Mouse (Mus musculus) midbrain, embryonic 13.5 days (tissue): ENCODE measurements around the gene Tox4. TPM values are rescaled to one million over a fixed set of nuclear protein-coding genes. Genes with fewer than 3 reads are reported as not detected.

Experiments used
- ATAC-seq: fragments of 200-750 bp; cut with Nextera tagmentation; 2 replicates; pipeline ENCODE4 v1.8.0; 2017; ENCODE audit warnings: mild to moderate bottlenecking, moderate TSS enrichment, moderate library complexity
- H3K27ac ChIP-seq: fragments of 300-500 bp; sonication (generic); 2 replicates; pipeline ENCODE4 v1.5.1; 2015; ENCODE audit warnings: inconsistent platforms, mild to moderate bottlenecking, moderate library complexity
- H3K27me3 ChIP-seq: fragments of 300-500 bp; sonication (generic); 2 replicates; pipeline ENCODE4 v1.6.1; 2015; ENCODE audit warnings: mild to moderate bottlenecking, inconsistent platforms
- H3K36me3 ChIP-seq: fragments of 300-500 bp; sonication (generic); 2 replicates; pipeline ENCODE4 v1.6.1; 2015; ENCODE audit warnings: mild to moderate bottlenecking, inconsistent platforms
- H3K4me1 ChIP-seq: fragments of 300-500 bp; sonication (generic); replicated peaks from 2 replicates; pipeline ENCODE4 v1.6.1; 2015; ENCODE audit warnings: inconsistent platforms
- H3K4me2 ChIP-seq: fragments of 300-500 bp; sonication (generic); replicated peaks from 2 replicates; pipeline ENCODE4 v1.6.1; 2015; ENCODE audit warnings: moderate library complexity, mild to moderate bottlenecking, inconsistent platforms
- H3K4me3 ChIP-seq: fragments of 300-500 bp; sonication (generic); replicated peaks from 2 replicates; pipeline ENCODE4 v1.5.1; 2015; ENCODE audit warnings: mild to moderate bottlenecking, inconsistent platforms
- H3K9ac ChIP-seq: fragments of 300-500 bp; sonication (generic); replicated peaks from 2 replicates; pipeline ENCODE4 v1.6.1; 2015; ENCODE audit warnings: mild to moderate bottlenecking, inconsistent platforms
- H3K9me3 ChIP-seq: fragments of 300-500 bp; sonication (generic); 2 replicates; pipeline ENCODE4 v1.6.1; 2016; ENCODE audit warnings: mild to moderate bottlenecking, inconsistent platforms
- WGBS: fragments of 180-500 bp; shearing (Covaris S2); methylation state at CpG from one replicate; pipeline ENCODE4 v1.1.7; 2015; 5-methylcytosine and 5-hydroxymethylcytosine counted together
- polyA plus RNA-seq: library from polyadenylated mRNA; unstranded; fragments of >200 nt; fragmentation: Nextera tagmentation; extraction: Ambion mirVana; gene quantifications from 2 replicates; pipeline ENCODE4 v1.2.1, GENCODE M21; 2015

Tox4 gene
- polyA plus RNA-seq = 55.5 and 60.8 TPM in 2 replicates

- Histone ChIP-seq H3K9ac (peak within 1 kb of the TSS; percentile 90), H3K36me3 (peaks cover 19% of the 10 kb centered on the region), H3K4me2 (peak within 1 kb of the TSS; percentile 75), H3K9me3 (no peaks in the 10 kb centered on the region), H3K27me3 (no peaks in the 10 kb centered on the region), H3K4me1 (peaks cover 17% of the 10 kb centered on the region), H3K4me3 (peak within 1 kb of the TSS; percentile 90), H3K27ac (peak within 1 kb of the TSS; percentile 88)
- WGBS = 1% methylated on average over 64 of the region's 66 CpGs
- peak; percentile 99 for ATAC-seq
Measured at GRCm38 (mm10) chr14:52278932-52279746, at the start of gene Tox4, which contains the start of gene Rab2b. TSS of gene Tox4 (plus strand) at chr14:52279146. TSS of gene Rab2b (minus strand) at chr14:52279545.

- Histone ChIP-seq H3K36me3 (peaks cover 94% of the 10 kb centered on the region), H3K4me3 (no peak overlapping the region), H3K9me3 (no peaks in the 10 kb centered on the region), H3K27me3 (no peaks in the 10 kb centered on the region), H3K4me2 (no peak overlapping the region), H3K4me1 (no peaks in the 10 kb centered on the region), H3K9ac (no peak overlapping the region), H3K27ac (no peak overlapping the region)
- 87% methylated on average over 6 of the region's 6 CpGs for WGBS
- no peak for ATAC-seq
Measured at GRCm38 (mm10) chr14:52232249-52232648, 46.7 kb upstream of the Tox4 start.

GRCm38 (mm10) chr14:52235165-52235564 is 43.8 kb upstream of the Tox4 start:
- H3K27me3 ChIP-seq = no peaks in the 10 kb centered on the region
- H3K9ac ChIP-seq = no peak overlapping the region
- H3K9me3 ChIP-seq = no peaks in the 10 kb centered on the region
- H3K4me1 ChIP-seq = no peaks in the 10 kb centered on the region
- no peak overlapping the region for H3K27ac ChIP-seq
- H3K36me3 ChIP-seq = peaks cover 69% of the 10 kb centered on the region
- no peak for ATAC-seq
- H3K4me3 ChIP-seq = no peak overlapping the region
- H3K4me2 ChIP-seq = no peak overlapping the region
- WGBS = 97% methylated on average over 7 of the region's 7 CpGs

GRCm38 (mm10) chr14:52236216-52236615 is 42.7 kb upstream of the Tox4 start:
- Histone ChIP-seq H3K9ac (no peak overlapping the region), H3K27me3 (no peaks in the 10 kb centered on the region), H3K27ac (no peak overlapping the region), H3K36me3 (peaks cover 59% of the 10 kb centered on the region), H3K4me1 (no peaks in the 10 kb centered on the region), H3K4me3 (no peak overlapping the region), H3K9me3 (no peaks in the 10 kb centered on the region), H3K4me2 (no peak overlapping the region)
- 97% methylated on average over 1 of the region's 1 CpGs for WGBS
- ATAC-seq = no peak

GRCm38 (mm10) chr14:52244041-52244689 is 34.8 kb upstream of the Tox4 start:
- peak overlapping the region; percentile 91 for H3K9ac ChIP-seq
- H3K36me3 ChIP-seq = no peaks in the 10 kb centered on the region
- H3K27ac ChIP-seq = peak overlapping the region; percentile 68
- ATAC-seq = peak; percentile 99
- peak overlapping the region; percentile 89 for H3K4me2 ChIP-seq
- WGBS = under 1% methylated on average over 32 of the region's 32 CpGs
- peaks cover 18% of the 10 kb centered on the region for H3K4me1 ChIP-seq
- no peaks in the 10 kb centered on the region for H3K9me3 ChIP-seq
- H3K27me3 ChIP-seq = no peaks in the 10 kb centered on the region
- H3K4me3 ChIP-seq = peak overlapping the region; percentile 82

GRCm38 (mm10) chr14:52244690-52245042 is 34.3 kb upstream of the Tox4 start:
- peaks cover 18% of the 10 kb centered on the region for H3K4me1 ChIP-seq
- peak overlapping the region; percentile 89 for H3K4me2 ChIP-seq
- H3K9ac ChIP-seq = peak overlapping the region; percentile 91
- no peaks in the 10 kb centered on the region for H3K36me3 ChIP-seq
- no peaks in the 10 kb centered on the region for H3K27me3 ChIP-seq
- peak overlapping the region; percentile 82 for H3K4me3 ChIP-seq
- no peaks in the 10 kb centered on the region for H3K9me3 ChIP-seq
- peak overlapping the region; percentile 68 for H3K27ac ChIP-seq
- WGBS = 13% methylated on average over 7 of the region's 7 CpGs
- no peak; the same call in 1 of the 2 replicates for ATAC-seq

GRCm38 (mm10) chr14:52246129-52246528 is 32.8 kb upstream of the Tox4 start:
- ATAC-seq = no peak
- WGBS = 86% methylated on average over 4 of the region's 4 CpGs

GRCm38 (mm10) chr14:52256311-52257175 is 22.4 kb upstream of the Tox4 start:
- H3K27me3 ChIP-seq = no peaks in the 10 kb centered on the region
- H3K27ac ChIP-seq = peak overlapping the region; percentile 95; the same call in 1 of the 2 replicates
- peak overlapping the region; percentile 83 for H3K4me3 ChIP-seq
- H3K4me2 ChIP-seq = peak overlapping the region; percentile 84
- 9% methylated on average over 18 of the region's 18 CpGs for WGBS
- H3K4me1 ChIP-seq = peaks cover 26% of the 10 kb centered on the region
- ATAC-seq = no peak
- H3K9me3 ChIP-seq = no peaks in the 10 kb centered on the region
- H3K9ac ChIP-seq = peak overlapping the region; percentile 91
- no peaks in the 10 kb centered on the region for H3K36me3 ChIP-seq

More at GRCm38 (mm10) chr14:52246129-52246528, 32.8 kb upstream of the Tox4 start:
- no peak overlapping the region for H3K4me3 ChIP-seq
- H3K4me2 ChIP-seq = no peak overlapping the region
- no peaks in the 10 kb centered on the region for H3K9me3 ChIP-seq
- H3K9ac ChIP-seq = no peak overlapping the region
- H3K27me3 ChIP-seq = no peaks in the 10 kb centered on the region
- H3K36me3 ChIP-seq = 0 out of 2 replicates have a peak, but pooled peaks cover 4% of the 10 kb centered on the region
- no peak overlapping the region for H3K27ac ChIP-seq
- peaks cover 18% of the 10 kb centered on the region for H3K4me1 ChIP-seq

GRCm38 (mm10) chr14:52257484-52258213 is 21.3 kb upstream of the Tox4 start, which contains the start of gene Chd8:
TSS of gene Chd8 (minus strand) at chr14:52257780.
- Histone ChIP-seq H3K27me3 (no peaks in the 10 kb centered on the region), H3K4me2 (peak within 1 kb of the TSS; percentile 84), H3K36me3 (peaks cover 3% of the 10 kb centered on the region; the same call in 1 of the 2 replicates), H3K4me1 (peaks cover 26% of the 10 kb centered on the region), H3K9me3 (no peaks in the 10 kb centered on the region), H3K4me3 (peak within 1 kb of the TSS; percentile 83), H3K9ac (peak within 1 kb of the TSS; percentile 91), H3K27ac (peak within 1 kb of the TSS; percentile 95)
- under 1% methylated on average over 54 of the region's 54 CpGs for WGBS
- peak; percentile 100 for ATAC-seq

- H3K9ac ChIP-seq = no peak overlapping the region
- ATAC-seq = no peak
- no peaks in the 10 kb centered on the region for H3K27me3 ChIP-seq
- H3K4me2 ChIP-seq = no peak overlapping the region
- peaks cover 52% of the 10 kb centered on the region for H3K36me3 ChIP-seq
- H3K4me1 ChIP-seq = peaks cover under 1% of the 10 kb centered on the region; the same call in 1 of the 2 replicates
- no peak overlapping the region for H3K27ac ChIP-seq
- no peaks in the 10 kb centered on the region for H3K9me3 ChIP-seq
- 75% methylated on average over 3 of the region's 3 CpGs for WGBS
- H3K4me3 ChIP-seq = no peak overlapping the region
Measured at GRCm38 (mm10) chr14:52272781-52273180, 6.2 kb upstream of the Tox4 start.

GRCm38 (mm10) chr14:52277210-52277609 is 1.7 kb upstream of the Tox4 start:
- 91% methylated on average over 4 of the region's 4 CpGs for WGBS
- H3K9ac ChIP-seq = no peak overlapping the region
- H3K4me3 ChIP-seq = no peak overlapping the region

More at GRCm38 (mm10) chr14:52277210-52277609, 1.7 kb upstream of the Tox4 start:
- H3K27me3 ChIP-seq = no peaks in the 10 kb centered on the region
- ATAC-seq = no peak
- peaks cover 17% of the 10 kb centered on the region for H3K4me1 ChIP-seq
- H3K27ac ChIP-seq = no peak overlapping the region
- no peak overlapping the region for H3K4me2 ChIP-seq
- peaks cover 34% of the 10 kb centered on the region for H3K36me3 ChIP-seq
- H3K9me3 ChIP-seq = no peaks in the 10 kb centered on the region
